Mouse (Mus musculus): ENCODE data around the gene Smim8. TPM values are rescaled to one million over a fixed set of nuclear protein-coding genes. Genes with fewer than 3 reads are reported as not detected.
"Not testable (repeated sequence)": the region's sequence is repeated elsewhere in the genome, so short reads cannot be mapped to it uniquely, and the experiment has no call there.

The Smim8 gene
- polyA plus RNA-seq, 1 experiment from 2014 or later, result 54.0 TPM

DNA sequence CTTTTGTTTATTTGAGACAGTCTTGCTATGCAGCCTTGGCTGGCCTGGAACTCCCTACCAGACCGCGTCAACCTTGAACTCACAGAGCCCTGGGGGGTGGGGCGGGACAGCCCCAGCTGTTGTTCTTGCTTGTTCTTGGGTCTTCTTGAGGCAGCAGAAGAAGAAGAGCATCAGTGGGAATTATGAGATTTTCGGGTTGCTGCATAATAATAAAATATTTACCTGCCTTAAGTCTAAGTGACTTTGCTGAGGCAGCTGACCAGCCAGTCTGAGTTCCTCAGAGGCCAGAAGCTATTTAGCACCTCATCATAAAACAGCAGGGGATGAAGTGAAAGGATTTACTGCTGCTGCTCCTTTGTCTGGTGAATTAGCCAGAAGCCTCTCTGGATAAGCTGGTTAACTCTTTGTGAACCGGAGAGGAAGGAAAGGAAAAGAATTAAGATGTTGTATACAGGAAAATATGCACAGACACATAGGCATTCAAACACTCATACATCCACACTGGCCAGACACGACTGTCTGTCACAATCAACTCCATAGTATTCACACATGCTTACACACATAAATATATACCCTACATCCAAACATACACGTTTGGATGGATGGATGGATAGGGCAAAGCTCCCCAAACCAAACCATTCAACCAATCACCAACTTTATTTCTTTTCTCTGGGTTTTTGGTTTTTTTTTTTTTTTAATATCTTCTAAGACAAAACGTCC, 6.4 kb downstream of the Smim8 start:
- H3K4me2 ChIP-seq, result no peak overlapping the region
- H3K27me3 ChIP-seq, result no peaks in the 10 kb centered on the region
- ATAC-seq (ENCODE audit: insufficient number of reproducible peaks, insufficient read depth, low FRiP score, low TSS enrichment, low read depth), result no peak
- H3K4me3 ChIP-seq, result no peak overlapping the region
- H3K4me1 ChIP-seq, result no peaks in the 10 kb centered on the region
- WGBS, result 17% methylated on average over 8 of the region's 8 CpGs
- H3K36me3 ChIP-seq, result peaks cover 19% of the 10 kb centered on the region
- no peak overlapping the region for H3K9ac ChIP-seq
- H3K9me3 ChIP-seq, result no peaks in the 10 kb centered on the region
- H3K27ac ChIP-seq, result no peak overlapping the region

DNA sequence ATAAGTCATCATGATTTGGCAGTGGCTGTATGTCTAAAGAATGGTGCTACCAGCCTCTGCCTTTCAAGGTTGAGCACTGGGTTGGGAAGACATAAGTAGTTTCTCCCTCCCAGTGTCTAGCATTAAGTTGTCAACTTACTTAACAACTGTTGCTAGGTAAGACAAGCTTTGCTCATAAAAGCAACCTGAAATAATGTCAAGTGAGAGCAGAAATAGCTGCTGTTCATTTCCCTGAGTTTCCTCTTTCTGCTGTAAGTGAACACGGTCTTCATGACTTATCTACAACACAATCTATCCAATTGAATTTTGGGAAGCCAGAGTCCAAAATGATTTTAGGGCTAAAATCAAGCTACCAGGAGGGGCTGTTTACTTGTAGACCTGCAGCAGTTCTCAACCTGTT, 22.1 kb downstream of the Smim8 start, which contains the start of gene Gm136:
TSS of gene Gm136 (minus strand) at position 101 of the 400 bp plus-strand sequence.
- H3K27me3 ChIP-seq, result no peaks in the 10 kb centered on the region
- no peaks in the 10 kb centered on the region for H3K9me3 ChIP-seq
- 71% methylated on average over 1 of the region's 1 CpGs for WGBS
- ATAC-seq (ENCODE audit: insufficient number of reproducible peaks, insufficient read depth, low FRiP score, low TSS enrichment, low read depth), result no peak
- H3K4me1 ChIP-seq, result no peaks in the 10 kb centered on the region
- no peak within 1 kb of the TSS for H3K9ac ChIP-seq
- no peaks in the 10 kb centered on the region for H3K36me3 ChIP-seq
- no peak within 1 kb of the TSS for H3K4me2 ChIP-seq
- no peak within 1 kb of the TSS for H3K4me3 ChIP-seq
- H3K27ac ChIP-seq, result no peak within 1 kb of the TSS

- Histone ChIP-seq H3K9me3 (no peaks in the 10 kb centered on the region), H3K9ac (no peak overlapping the region), H3K27ac (no peak overlapping the region), H3K4me2 (no peak overlapping the region), H3K27me3 (0 out of 2 replicates have a peak, but pooled peaks cover 3% of the 10 kb centered on the region), H3K4me3 (no peak overlapping the region), H3K36me3 (no peaks in the 10 kb centered on the region), H3K4me1 (no peaks in the 10 kb centered on the region)
- WGBS, result 54% methylated on average over 6 of the region's 6 CpGs
- ATAC-seq (ENCODE audit: insufficient number of reproducible peaks, insufficient read depth, low FRiP score, low TSS enrichment, low read depth), result no peak
Measured at GRCm38 (mm10) chr4:34749236-34749635, 29.0 kb downstream of the Smim8 start.

- Histone ChIP-seq H3K36me3 (no peaks in the 10 kb centered on the region), H3K9me3 (no peaks in the 10 kb centered on the region), H3K27me3 (peaks cover 8% of the 10 kb centered on the region), H3K9ac (no peak overlapping the region), H3K4me2 (no peak overlapping the region), H3K4me3 (no peak overlapping the region), H3K27ac (no peak overlapping the region), H3K4me1 (peaks cover 7% of the 10 kb centered on the region)
- ATAC-seq (ENCODE audit: insufficient number of reproducible peaks, insufficient read depth, low FRiP score, low TSS enrichment, low read depth), result no peak
- WGBS, result 79% methylated on average over 3 of the region's 3 CpGs
Measured at GRCm38 (mm10) chr4:34734461-34734860, 43.8 kb downstream of the Smim8 start.

GRCm38 (mm10) chr4:34733415-34733814, 44.8 kb downstream of the Smim8 start:
- not testable (repeated sequence) for H3K27ac ChIP-seq; H3K27me3 ChIP-seq; ATAC-seq (ENCODE audit: insufficient number of reproducible peaks, insufficient read depth, low FRiP score, low TSS enrichment, low read depth); H3K4me3 ChIP-seq; H3K4me1 ChIP-seq; H3K36me3 ChIP-seq; H3K4me2 ChIP-seq; H3K9ac ChIP-seq; H3K9me3 ChIP-seq
- 41% methylated on average over 2 of the region's 2 CpGs for WGBS

DNA sequence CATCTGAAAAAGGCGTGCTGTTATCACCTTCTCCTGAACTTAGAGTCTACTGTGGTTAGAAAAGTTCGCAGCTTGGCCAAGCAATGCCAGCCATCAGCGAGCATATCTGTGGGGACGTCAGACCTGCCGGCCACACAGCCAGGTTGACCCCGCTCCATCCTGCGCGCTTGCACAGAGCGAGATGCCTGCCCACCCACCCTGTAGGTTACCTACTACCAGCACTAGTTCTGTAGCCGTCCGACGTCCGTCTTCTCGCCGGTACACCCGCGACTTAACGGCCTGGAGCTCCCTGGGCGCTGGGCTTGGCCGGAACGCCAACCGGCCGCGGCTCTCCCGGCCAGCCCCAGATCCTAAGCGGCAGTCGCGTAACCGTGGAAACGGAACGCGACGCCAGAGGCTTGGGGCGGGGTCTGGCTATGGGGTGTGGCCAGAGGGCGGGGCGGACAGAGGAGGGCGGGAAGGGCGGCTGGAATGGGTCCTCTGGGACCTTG, 48.3 kb downstream of the Smim8 start, which contains the start of gene Cfap206:
TSS of gene Cfap206 (minus strand) at position 356 of the 491 bp plus-strand sequence.
- H3K9ac ChIP-seq, result peak within 1 kb of the TSS; percentile 65
- WGBS, result under 1% methylated on average over 38 of the region's 38 CpGs
- H3K36me3 ChIP-seq, result no peaks in the 10 kb centered on the region
- H3K27ac ChIP-seq, result no peak within 1 kb of the TSS
- peak; percentile 75; the same call in 1 of the 2 replicates for ATAC-seq (ENCODE audit: insufficient number of reproducible peaks, insufficient read depth, low FRiP score, low TSS enrichment, low read depth)
- H3K4me3 ChIP-seq, result peak within 1 kb of the TSS; percentile 56
- H3K4me2 ChIP-seq, result peak within 1 kb of the TSS; percentile 92
- H3K9me3 ChIP-seq, result no peaks in the 10 kb centered on the region
- H3K4me1 ChIP-seq, result peaks cover 7% of the 10 kb centered on the region
- H3K27me3 ChIP-seq, result peaks cover 16% of the 10 kb centered on the region

- peaks cover 16% of the 10 kb centered on the region for H3K27me3 ChIP-seq
- H3K4me2 ChIP-seq; H3K27ac ChIP-seq; H3K36me3 ChIP-seq; H3K4me1 ChIP-seq; H3K9me3 ChIP-seq; H3K4me3 ChIP-seq; ATAC-seq (ENCODE audit: insufficient number of reproducible peaks, insufficient read depth, low FRiP score, low TSS enrichment, low read depth); H3K9ac ChIP-seq: not testable (repeated sequence)
- WGBS, result 90% methylated on average over 3 of the region's 3 CpGs
Measured at GRCm38 (mm10) chr4:34725710-34726109, 52.5 kb downstream of the Smim8 start.

GRCm38 (mm10) chr4:34724306-34724705, 53.9 kb downstream of the Smim8 start:
- no peak overlapping the region for H3K4me3 ChIP-seq
- H3K36me3 ChIP-seq, result no peaks in the 10 kb centered on the region
- H3K4me1 ChIP-seq, result no peaks in the 10 kb centered on the region
- H3K9me3 ChIP-seq, result no peaks in the 10 kb centered on the region
- peaks cover 7% of the 10 kb centered on the region; the same call in 1 of the 2 replicates for H3K27me3 ChIP-seq
- no peak overlapping the region for H3K9ac ChIP-seq
- WGBS, result 51% methylated on average over 4 of the region's 4 CpGs
- H3K27ac ChIP-seq, result no peak overlapping the region
- ATAC-seq (ENCODE audit: insufficient number of reproducible peaks, insufficient read depth, low FRiP score, low TSS enrichment, low read depth), result no peak
- H3K4me2 ChIP-seq, result no peak overlapping the region

GRCm38 (mm10) chr4:34723186-34723585, 55.0 kb downstream of the Smim8 start:
- Histone ChIP-seq H3K27me3 (peaks cover 5% of the 10 kb centered on the region; the same call in 1 of the 2 replicates), H3K4me3 (no peak overlapping the region), H3K9me3 (no peaks in the 10 kb centered on the region), H3K27ac (no peak overlapping the region), H3K4me2 (no peak overlapping the region), H3K36me3 (no peaks in the 10 kb centered on the region), H3K4me1 (no peaks in the 10 kb centered on the region), H3K9ac (no peak overlapping the region)
- 74% methylated on average over 4 of the region's 4 CpGs for WGBS
- no peak for ATAC-seq (ENCODE audit: insufficient number of reproducible peaks, insufficient read depth, low FRiP score, low TSS enrichment, low read depth)

GRCm38 (mm10) chr4:34720127-34720895, 57.9 kb downstream of the Smim8 start:
- Histone ChIP-seq H3K36me3 (no peaks in the 10 kb centered on the region), H3K9ac (no peak overlapping the region), H3K4me3 (no peak overlapping the region), H3K27ac (no peak overlapping the region), H3K4me1 (no peaks in the 10 kb centered on the region), H3K4me2 (no peak overlapping the region), H3K9me3 (no peaks in the 10 kb centered on the region), H3K27me3 (no peaks in the 10 kb centered on the region)
- no peak for ATAC-seq (ENCODE audit: insufficient number of reproducible peaks, insufficient read depth, low FRiP score, low TSS enrichment, low read depth)
- WGBS, result 83% methylated on average over 7 of the region's 7 CpGs

GRCm38 (mm10) chr4:34719421-34719820, 58.8 kb downstream of the Smim8 start:
- H3K9ac ChIP-seq, result no peak overlapping the region
- no peaks in the 10 kb centered on the region for H3K9me3 ChIP-seq
- H3K27me3 ChIP-seq, result no peaks in the 10 kb centered on the region
- no peak overlapping the region for H3K4me3 ChIP-seq
- H3K36me3 ChIP-seq, result no peaks in the 10 kb centered on the region
- ATAC-seq (ENCODE audit: insufficient number of reproducible peaks, insufficient read depth, low FRiP score, low TSS enrichment, low read depth), result no peak
- no peak overlapping the region for H3K27ac ChIP-seq
- 97% methylated on average over 12 of the region's 12 CpGs for WGBS
- H3K4me2 ChIP-seq, result no peak overlapping the region
- H3K4me1 ChIP-seq, result no peaks in the 10 kb centered on the region
